Mouse (Mus musculus): ENCODE data around the gene Bbx. TPM values are rescaled to one million over a fixed set of nuclear protein-coding genes. Genes with fewer than 3 reads are reported as not detected.
A peak's percentile ranks its signal among the peaks of the same experiment; 100 is the strongest.

Bbx gene
- polyA plus RNA-seq (2014; fragmentation: Nextera tagmentation; extraction: Ambion mirVana): 30.1 and 38.0 TPM in 2 replicates

DNA sequence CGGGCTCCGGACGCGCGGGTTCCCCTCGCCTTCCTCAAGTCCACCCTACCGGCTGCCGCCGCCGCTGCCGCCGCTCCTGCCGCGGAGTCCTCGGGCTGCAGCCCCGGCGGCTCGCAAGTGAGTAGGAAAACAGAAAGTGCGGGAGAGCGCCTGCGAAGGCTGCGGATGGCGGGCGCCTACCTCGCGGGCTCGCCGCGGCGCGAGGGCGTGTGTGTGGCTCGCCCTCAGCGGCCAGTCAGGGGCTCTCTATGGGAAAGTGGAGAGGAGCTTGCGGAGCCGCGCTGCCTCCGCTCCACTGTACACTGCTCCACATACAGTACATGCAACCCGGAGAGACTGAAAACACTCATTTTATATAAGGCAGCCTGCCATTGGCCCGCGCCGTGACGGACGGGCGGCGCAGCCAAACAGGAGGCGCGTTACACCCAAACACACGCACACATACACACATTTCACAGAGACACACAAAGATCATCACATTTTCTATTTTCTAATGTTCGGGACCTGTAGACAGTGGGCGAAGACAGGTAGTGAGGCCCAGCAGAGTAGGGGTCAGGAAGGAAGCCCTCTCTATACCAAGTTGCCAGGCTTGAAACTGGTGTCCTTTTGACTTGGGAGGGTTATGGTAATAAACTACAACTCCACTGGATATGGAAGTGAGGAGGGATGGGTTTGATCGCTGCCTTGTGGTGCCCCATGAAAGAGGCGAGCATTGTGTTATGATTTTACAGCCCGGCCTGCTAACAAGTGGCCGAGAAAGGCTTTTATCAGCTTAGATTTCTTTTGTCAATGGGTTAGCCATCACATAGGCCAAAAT is at the start of gene Bbx:
TSS of gene Bbx (minus strand) at position 329 of the 817 bp plus-strand sequence.
- Histone ChIP-seq H3K4me3 (ENCODE audit: low read depth, low read length) (peak within 1 kb of the TSS; percentile 87), H3K27me3 (ENCODE audit: control insufficient read depth, insufficient read depth, low read length) (no peaks in the 10 kb centered on the region), H3K4me1 (replicated peaks; ENCODE audit: control insufficient read depth, insufficient read depth, low read length) (no peaks in the 10 kb centered on the region; the same call in 1 of the 2 replicates), H3K9me3 (ENCODE audit: control insufficient read depth, low read length) (no peaks in the 10 kb centered on the region), H3K36me3 (ENCODE audit: control insufficient read depth, insufficient read depth, low read length) (no peaks in the 10 kb centered on the region), H3K27ac (ENCODE audit: low read depth, low read length) (peak within 1 kb of the TSS; percentile 98), H3K9ac (ENCODE audit: low read length) (peak within 1 kb of the TSS; percentile 91), H3K4me2 (ENCODE audit: low read depth, low read length, severe bottlenecking) (peak within 1 kb of the TSS; percentile 91)
- WGBS: under 1% methylated on average over 50 of the region's 55 CpGs
- DNase-seq (ENCODE audit: low spot score): peak; percentile 95
- ATAC-seq (replicated peaks; ENCODE audit: low FRiP score): peak; percentile 97

- no peaks in the 10 kb centered on the region for H3K27me3 ChIP-seq (ENCODE audit: control insufficient read depth, insufficient read depth, low read length)
- H3K4me3 ChIP-seq (ENCODE audit: low read depth, low read length): no peak overlapping the region
- no peak overlapping the region for H3K27ac ChIP-seq (ENCODE audit: low read depth, low read length)
- 79% methylated on average over 7 of the region's 7 CpGs for WGBS
- no peaks in the 10 kb centered on the region for H3K36me3 ChIP-seq (ENCODE audit: control insufficient read depth, insufficient read depth, low read length)
- ATAC-seq (replicated peaks; ENCODE audit: low FRiP score) (no peak), DNase-seq (ENCODE audit: low spot score) (no peak)
- no peak overlapping the region for H3K4me2 ChIP-seq (ENCODE audit: low read depth, low read length, severe bottlenecking)
- no peak overlapping the region for H3K9ac ChIP-seq (ENCODE audit: low read length)
- H3K9me3 ChIP-seq (ENCODE audit: control insufficient read depth, low read length): no peaks in the 10 kb centered on the region
- H3K4me1 ChIP-seq (replicated peaks; ENCODE audit: control insufficient read depth, insufficient read depth, low read length): no peaks in the 10 kb centered on the region
Observed at GRCm38 (mm10) chr16:50481892-50482291, 49.7 kb upstream of the Bbx start.

DNA sequence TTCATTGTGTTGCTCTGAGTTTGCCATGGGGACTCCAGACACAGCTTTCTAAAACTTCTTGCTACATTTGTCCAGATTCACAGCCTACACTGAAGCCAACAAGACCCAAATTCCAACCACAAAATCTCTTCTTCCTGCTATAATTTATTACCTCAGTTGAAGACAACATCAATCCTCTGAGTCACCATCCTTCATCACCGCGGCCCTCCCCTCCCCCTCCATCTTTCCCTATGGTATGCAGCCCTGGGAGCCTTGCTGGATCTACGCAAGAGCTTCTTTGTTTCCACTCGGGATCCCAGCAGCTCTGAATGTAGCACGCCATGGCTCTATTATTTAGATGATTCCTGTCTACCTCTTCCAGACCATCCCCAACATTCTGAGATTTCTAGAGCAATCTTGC is 49.2 kb upstream of the Bbx start:
- no peaks in the 10 kb centered on the region for H3K36me3 ChIP-seq (ENCODE audit: control insufficient read depth, insufficient read depth, low read length)
- DNase-seq (ENCODE audit: low spot score) (no peak), ATAC-seq (replicated peaks; ENCODE audit: low FRiP score) (no peak)
- H3K9ac ChIP-seq (ENCODE audit: low read length): no peak overlapping the region
- no peak overlapping the region for H3K4me2 ChIP-seq (ENCODE audit: low read depth, low read length, severe bottlenecking)
- H3K9me3 ChIP-seq (ENCODE audit: control insufficient read depth, low read length): no peaks in the 10 kb centered on the region
- 60% methylated on average over 5 of the region's 5 CpGs for WGBS
- H3K27me3 ChIP-seq (ENCODE audit: control insufficient read depth, insufficient read depth, low read length): no peaks in the 10 kb centered on the region
- H3K27ac ChIP-seq (ENCODE audit: low read depth, low read length): no peak overlapping the region
- no peak overlapping the region for H3K4me3 ChIP-seq (ENCODE audit: low read depth, low read length)
- H3K4me1 ChIP-seq (replicated peaks; ENCODE audit: control insufficient read depth, insufficient read depth, low read length): no peaks in the 10 kb centered on the region

GRCm38 (mm10) chr16:50478695-50479094 is 46.5 kb upstream of the Bbx start:
- WGBS: 95% methylated on average over 1 of the region's 1 CpGs
- ATAC-seq (replicated peaks; ENCODE audit: low FRiP score) (no peak), DNase-seq (ENCODE audit: low spot score) (no peak)

GRCm38 (mm10) chr16:50477628-50478027 is 45.4 kb upstream of the Bbx start:
- ATAC-seq (replicated peaks; ENCODE audit: low FRiP score): no peak
- H3K27me3 ChIP-seq (ENCODE audit: control insufficient read depth, insufficient read depth, low read length): no peaks in the 10 kb centered on the region
- WGBS: 87% methylated on average over 6 of the region's 6 CpGs
- no peaks in the 10 kb centered on the region for H3K4me1 ChIP-seq (replicated peaks; ENCODE audit: control insufficient read depth, insufficient read depth, low read length)
- H3K36me3 ChIP-seq (ENCODE audit: control insufficient read depth, insufficient read depth, low read length): no peaks in the 10 kb centered on the region
- no peak overlapping the region for H3K27ac ChIP-seq (ENCODE audit: low read depth, low read length)
- H3K9ac ChIP-seq (ENCODE audit: low read length): no peak overlapping the region
- H3K9me3 ChIP-seq (ENCODE audit: control insufficient read depth, low read length): no peaks in the 10 kb centered on the region
- H3K4me3 ChIP-seq (ENCODE audit: low read depth, low read length): no peak overlapping the region
- H3K4me2 ChIP-seq (ENCODE audit: low read depth, low read length, severe bottlenecking): no peak overlapping the region
- no peak for DNase-seq (ENCODE audit: low spot score)

More at GRCm38 (mm10) chr16:50478695-50479094, 46.5 kb upstream of the Bbx start:
- H3K4me2 ChIP-seq (ENCODE audit: low read depth, low read length, severe bottlenecking): no peak overlapping the region
- no peak overlapping the region for H3K27ac ChIP-seq (ENCODE audit: low read depth, low read length)
- no peak overlapping the region for H3K4me3 ChIP-seq (ENCODE audit: low read depth, low read length)
- H3K4me1 ChIP-seq (replicated peaks; ENCODE audit: control insufficient read depth, insufficient read depth, low read length): no peaks in the 10 kb centered on the region
- no peaks in the 10 kb centered on the region for H3K9me3 ChIP-seq (ENCODE audit: control insufficient read depth, low read length)
- H3K27me3 ChIP-seq (ENCODE audit: control insufficient read depth, insufficient read depth, low read length): no peaks in the 10 kb centered on the region
- no peak overlapping the region for H3K9ac ChIP-seq (ENCODE audit: low read length)
- no peaks in the 10 kb centered on the region for H3K36me3 ChIP-seq (ENCODE audit: control insufficient read depth, insufficient read depth, low read length)

GRCm38 (mm10) chr16:50462226-50462870 is 30.2 kb upstream of the Bbx start:
- 34% methylated on average over 10 of the region's 10 CpGs for WGBS
- DNase-seq (ENCODE audit: low spot score): no peak
- no peak overlapping the region for H3K27ac ChIP-seq (ENCODE audit: low read depth, low read length)
- no peaks in the 10 kb centered on the region for H3K9me3 ChIP-seq (ENCODE audit: control insufficient read depth, low read length)
- 0 out of 2 replicates have a peak, but pooled peaks cover 2% of the 10 kb centered on the region for H3K4me1 ChIP-seq (replicated peaks; ENCODE audit: control insufficient read depth, insufficient read depth, low read length)
- H3K27me3 ChIP-seq (ENCODE audit: control insufficient read depth, insufficient read depth, low read length): no peaks in the 10 kb centered on the region
- H3K36me3 ChIP-seq (ENCODE audit: control insufficient read depth, insufficient read depth, low read length): no peaks in the 10 kb centered on the region
- H3K4me3 ChIP-seq (ENCODE audit: low read depth, low read length): no peak overlapping the region
- no peak overlapping the region for H3K4me2 ChIP-seq (ENCODE audit: low read depth, low read length, severe bottlenecking)
- ATAC-seq (replicated peaks; ENCODE audit: low FRiP score): no peak
- H3K9ac ChIP-seq (ENCODE audit: low read length): no peak overlapping the region

- H3K36me3 ChIP-seq (ENCODE audit: control insufficient read depth, insufficient read depth, low read length): no peaks in the 10 kb centered on the region
- no peak for ATAC-seq (replicated peaks; ENCODE audit: low FRiP score)
Observed at GRCm38 (mm10) chr16:50459146-50459545, 27.0 kb upstream of the Bbx start.

GRCm38 (mm10) chr16:50456053-50456452 is 23.9 kb upstream of the Bbx start:
- no peak for ATAC-seq (replicated peaks; ENCODE audit: low FRiP score)
- Histone ChIP-seq H3K4me3 (ENCODE audit: low read depth, low read length) (no peak overlapping the region), H3K27me3 (ENCODE audit: control insufficient read depth, insufficient read depth, low read length) (no peaks in the 10 kb centered on the region), H3K4me2 (ENCODE audit: low read depth, low read length, severe bottlenecking) (no peak overlapping the region), H3K9ac (ENCODE audit: low read length) (no peak overlapping the region), H3K27ac (ENCODE audit: low read depth, low read length) (no peak overlapping the region), H3K36me3 (ENCODE audit: control insufficient read depth, insufficient read depth, low read length) (no peaks in the 10 kb centered on the region), H3K4me1 (replicated peaks; ENCODE audit: control insufficient read depth, insufficient read depth, low read length) (no peaks in the 10 kb centered on the region), H3K9me3 (ENCODE audit: control insufficient read depth, low read length) (no peaks in the 10 kb centered on the region)
- DNase-seq (ENCODE audit: low spot score): no peak
- WGBS: 80% methylated on average over 1 of the region's 1 CpGs

More at GRCm38 (mm10) chr16:50459146-50459545, 27.0 kb upstream of the Bbx start:
- Histone ChIP-seq H3K27me3 (ENCODE audit: control insufficient read depth, insufficient read depth, low read length) (no peaks in the 10 kb centered on the region), H3K9me3 (ENCODE audit: control insufficient read depth, low read length) (no peaks in the 10 kb centered on the region), H3K4me2 (ENCODE audit: low read depth, low read length, severe bottlenecking) (no peak overlapping the region), H3K4me1 (replicated peaks; ENCODE audit: control insufficient read depth, insufficient read depth, low read length) (0 out of 2 replicates have a peak, but pooled peaks cover 2% of the 10 kb centered on the region), H3K4me3 (ENCODE audit: low read depth, low read length) (no peak overlapping the region), H3K9ac (ENCODE audit: low read length) (no peak overlapping the region), H3K27ac (ENCODE audit: low read depth, low read length) (no peak overlapping the region)
- DNase-seq (ENCODE audit: low spot score): no peak
- 52% methylated on average over 3 of the region's 3 CpGs for WGBS

Data from forebrain, embryonic 11.5 days (tissue).